Mouse (Mus musculus) mesoderm, embryonic 11.5 days (tissue): ENCODE measurements at regions not wholly inside any gene's neighbourhood (a gene's known extent, or its start where the extent isn't known, plus 50 kb on each side); places are given as distances from the start of the nearest gene placed in this dataset.
A peak's percentile ranks its signal among the peaks of the same experiment; 100 is the strongest.

ENCODE experiments used
- DNase-seq: peaks from one replicate; pipeline ENCODE4 v3.0.0-alpha.2; 2012; ENCODE audit warnings: low read depth, low spot score

GRCm38 (mm10) chr1:55807028-55807427 lies 401.3 kb downstream of the Plcl1 start:
- no peak for DNase-seq

DNA sequence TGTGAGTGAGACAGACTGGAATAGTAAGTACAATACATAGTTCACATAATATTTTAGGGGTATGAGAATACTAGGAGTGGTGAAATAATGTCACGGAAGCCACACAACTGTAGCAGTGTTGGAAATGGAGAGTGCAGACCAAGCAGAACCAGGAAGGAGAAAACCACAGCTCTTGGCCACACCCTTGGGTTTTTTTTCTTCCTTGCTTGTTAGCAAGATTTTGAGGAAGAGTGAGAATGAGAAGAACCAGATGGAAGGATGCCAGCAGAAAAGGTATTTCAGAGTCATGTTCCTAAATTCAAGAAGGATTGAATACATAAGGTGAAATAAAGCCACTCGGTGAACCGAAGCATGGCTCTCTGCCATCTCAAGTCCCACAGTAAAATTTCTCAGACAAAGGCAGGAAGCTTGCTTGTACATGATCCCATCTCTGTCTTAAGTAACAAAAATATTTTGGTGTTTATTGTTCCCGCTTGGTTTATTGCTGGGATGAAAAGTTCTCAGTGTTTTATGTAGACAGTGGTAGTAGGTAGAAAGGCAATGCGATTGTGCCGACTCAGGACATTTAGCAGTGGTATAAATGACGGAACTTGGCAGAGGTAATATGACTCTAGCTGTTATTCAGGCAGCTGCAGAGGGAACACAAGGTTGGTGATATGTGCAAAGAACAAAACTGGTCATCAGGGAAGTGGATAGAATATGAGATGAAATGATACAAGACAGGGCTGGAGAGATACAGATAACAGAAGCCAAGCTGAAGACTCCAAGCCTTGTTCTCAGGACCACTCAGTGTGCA lies 403.2 kb downstream of the Plcl1 start:
- no peak for DNase-seq

GRCm38 (mm10) chr1:55812486-55812885 lies 406.8 kb downstream of the Plcl1 start:
- DNase-seq, result no peak

DNA sequence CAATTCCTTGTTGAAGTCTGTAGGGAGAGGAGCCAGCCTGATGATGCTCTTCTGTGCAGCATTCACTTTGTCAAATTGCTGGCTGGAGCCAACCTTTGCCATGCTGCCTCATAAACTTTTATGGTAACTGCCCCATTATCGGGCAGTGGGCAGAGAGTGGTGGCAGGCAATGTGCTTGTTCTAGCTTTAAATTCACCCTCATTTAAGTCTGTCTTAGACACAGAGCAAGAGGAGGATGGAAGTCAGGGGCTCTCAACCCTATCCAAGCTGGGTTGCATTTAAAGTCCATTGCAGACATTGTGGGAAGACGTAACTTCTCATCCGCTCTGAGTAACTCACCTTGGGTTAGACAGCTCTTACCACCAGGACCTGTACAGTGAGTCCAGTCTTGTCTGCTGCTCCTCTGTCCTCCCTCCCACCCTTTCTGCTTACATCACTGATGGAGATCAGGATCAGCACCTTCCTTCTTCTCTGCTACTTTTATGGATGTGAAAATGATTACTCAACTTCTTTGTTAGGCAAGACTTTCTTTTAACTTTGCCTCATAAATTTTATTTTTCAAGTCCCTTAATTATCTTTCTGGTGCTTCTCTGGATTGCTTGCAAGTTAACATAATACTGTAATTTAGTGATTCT lies 415.3 kb downstream of the Plcl1 start:
- DNase-seq, result no peak

DNA sequence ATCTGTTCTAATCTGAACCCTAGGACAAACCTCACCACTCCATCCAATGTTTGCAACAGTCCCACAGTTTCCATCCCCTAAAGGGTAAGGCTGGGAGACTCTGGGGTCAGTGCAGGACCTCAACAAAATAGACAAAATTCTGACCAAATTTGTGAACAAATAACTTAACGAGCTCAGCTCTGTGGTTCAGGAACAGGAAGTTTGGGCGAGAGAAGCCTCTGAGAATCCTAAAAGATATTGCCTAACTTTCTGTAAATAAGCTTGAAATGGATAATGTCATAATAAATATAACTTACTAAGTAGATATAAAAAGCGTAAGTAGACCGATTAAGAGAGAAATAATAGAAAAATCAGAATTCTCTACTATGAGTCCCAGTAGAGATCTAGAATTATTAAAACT lies 416.9 kb downstream of the Plcl1 start:
- DNase-seq, result no peak

- DNase-seq, result no peak
Observed at GRCm38 (mm10) chr1:55827191-55827590, 421.5 kb downstream of the Plcl1 start.

- DNase-seq, result no peak
Observed at GRCm38 (mm10) chr1:55835281-55835680, 429.6 kb downstream of the Plcl1 start.

- no peak for DNase-seq
Observed at GRCm38 (mm10) chr1:55836750-55837149, 431.0 kb downstream of the Plcl1 start.

DNA sequence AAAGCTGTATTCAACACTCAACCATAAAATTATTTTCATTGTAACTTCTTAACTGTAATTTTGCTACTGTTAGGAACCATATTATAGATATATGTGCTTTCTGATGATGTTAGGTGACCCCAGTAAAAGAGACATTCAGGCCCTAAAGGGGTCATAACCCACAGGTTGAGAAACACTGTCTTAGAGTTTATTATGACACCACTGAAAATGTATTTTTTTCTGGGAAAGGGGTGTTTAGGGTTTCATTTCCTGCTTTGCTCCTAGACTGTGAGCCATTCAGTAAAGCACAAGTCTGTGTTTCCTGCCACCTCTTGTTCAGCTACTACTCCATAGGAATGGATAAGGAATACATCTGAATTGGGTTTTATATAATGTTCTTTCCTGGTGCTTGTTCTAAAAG lies 431.6 kb downstream of the Plcl1 start:
- DNase-seq, result no peak

- DNase-seq, result peak; percentile 71
Observed at GRCm38 (mm10) chr1:55838168-55838567, 432.4 kb downstream of the Plcl1 start.

- DNase-seq, result no peak
Observed at GRCm38 (mm10) chr1:55848806-55849205, 443.1 kb downstream of the Plcl1 start.

GRCm38 (mm10) chr1:55852354-55852753 lies 446.6 kb downstream of the Plcl1 start:
- DNase-seq, result no peak

- no peak for DNase-seq
Observed at GRCm38 (mm10) chr1:55859113-55859512, 453.4 kb downstream of the Plcl1 start.

DNA sequence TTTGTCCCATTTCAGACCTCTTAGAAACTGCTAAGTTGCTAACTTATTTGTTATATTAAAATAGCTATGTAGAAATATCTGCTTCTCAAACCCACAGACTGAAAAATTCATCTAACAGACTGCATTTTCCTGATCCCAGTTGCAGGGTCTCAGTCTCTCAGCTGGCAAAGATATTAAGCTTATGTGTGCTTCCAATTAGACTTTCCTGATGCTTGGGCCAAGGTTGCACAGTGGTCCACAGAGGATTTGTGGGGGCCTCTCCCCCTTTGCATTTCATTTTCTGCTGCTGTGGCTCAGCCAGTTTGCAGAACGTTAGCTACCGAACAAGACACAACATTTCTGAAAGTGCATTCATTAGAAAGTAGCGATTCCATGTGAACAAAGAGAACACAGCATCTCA lies 457.4 kb downstream of the Plcl1 start:
- DNase-seq, result no peak

- DNase-seq, result no peak
Observed at GRCm38 (mm10) chr1:55865274-55865673, 459.6 kb downstream of the Plcl1 start.

DNA sequence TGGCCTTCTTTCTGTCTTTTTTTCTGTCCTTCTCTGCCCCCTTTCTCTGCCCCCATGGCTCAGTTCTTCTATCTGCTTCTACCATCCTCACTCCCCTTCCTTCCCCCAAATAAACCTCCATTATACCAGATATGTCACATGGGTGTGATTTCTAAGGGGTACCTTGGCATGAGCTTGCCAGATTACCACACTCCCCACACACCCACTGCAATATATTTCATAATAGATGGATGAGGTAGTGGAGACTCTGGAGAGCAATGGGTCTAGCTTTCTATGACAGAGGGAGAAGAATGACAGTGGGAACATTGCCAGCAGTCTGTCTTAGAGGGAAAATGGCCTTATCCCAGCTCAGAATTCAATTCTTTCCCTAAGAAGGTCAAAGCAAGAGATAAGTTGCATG lies 461.0 kb downstream of the Plcl1 start:
- DNase-seq, result no peak

DNA sequence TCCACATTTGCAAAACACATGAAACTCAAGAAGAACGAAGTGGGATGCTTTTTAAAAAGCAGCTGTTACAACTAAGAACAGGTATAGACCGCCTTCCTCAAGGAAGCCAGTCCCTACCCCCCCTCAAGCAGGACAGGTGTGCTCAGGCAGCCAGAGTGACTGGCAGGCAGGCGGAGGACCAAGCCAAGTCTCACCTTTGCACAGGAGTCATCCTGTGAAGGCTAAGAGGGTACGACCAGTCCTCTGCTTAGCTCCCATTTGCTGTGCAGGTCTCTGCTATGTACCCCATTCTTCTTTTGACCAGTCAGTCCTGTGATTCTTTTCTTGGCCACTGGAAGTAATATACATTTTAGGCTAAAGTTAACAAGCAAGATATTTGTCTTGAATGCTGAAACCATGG lies 467.9 kb downstream of the Plcl1 start:
- DNase-seq, result no peak

DNA sequence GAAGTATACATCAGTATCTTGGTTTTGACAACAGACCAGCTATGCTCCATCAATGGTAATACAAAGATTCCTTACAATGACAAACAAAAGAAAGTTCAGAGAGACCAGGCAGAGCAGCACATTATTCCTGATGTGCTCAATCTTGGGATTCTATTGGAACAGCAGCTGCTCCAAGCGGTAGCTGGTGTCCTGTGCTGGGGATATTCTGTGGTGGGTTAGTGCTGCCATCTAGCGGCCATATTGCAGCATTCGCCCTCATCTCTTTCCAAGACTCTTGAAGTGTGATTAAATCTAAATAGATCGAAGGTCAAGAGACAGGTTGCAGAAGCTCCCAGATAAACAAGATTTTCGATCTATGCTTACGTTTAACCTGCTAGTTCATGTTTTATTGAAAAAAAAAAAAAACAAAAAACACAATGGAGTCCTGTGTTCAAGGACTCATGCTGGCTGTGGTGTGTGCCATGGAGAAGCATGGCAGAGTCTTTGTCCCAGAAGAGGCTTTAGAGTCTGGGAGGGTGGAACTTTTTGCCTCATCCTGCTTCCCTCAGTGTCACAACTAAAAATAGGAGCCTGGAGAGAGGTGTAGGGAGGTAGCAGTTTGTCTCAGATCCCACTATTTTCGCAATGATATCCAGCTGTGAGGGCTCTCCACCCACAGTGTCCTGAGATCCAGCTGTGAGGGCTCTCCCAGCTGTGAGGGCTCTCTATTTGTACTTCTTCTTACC lies 468.6 kb downstream of the Plcl1 start:
- DNase-seq, result peak; percentile 88

- no peak for DNase-seq
Observed at GRCm38 (mm10) chr1:55874868-55875144, 469.1 kb downstream of the Plcl1 start.

DNA sequence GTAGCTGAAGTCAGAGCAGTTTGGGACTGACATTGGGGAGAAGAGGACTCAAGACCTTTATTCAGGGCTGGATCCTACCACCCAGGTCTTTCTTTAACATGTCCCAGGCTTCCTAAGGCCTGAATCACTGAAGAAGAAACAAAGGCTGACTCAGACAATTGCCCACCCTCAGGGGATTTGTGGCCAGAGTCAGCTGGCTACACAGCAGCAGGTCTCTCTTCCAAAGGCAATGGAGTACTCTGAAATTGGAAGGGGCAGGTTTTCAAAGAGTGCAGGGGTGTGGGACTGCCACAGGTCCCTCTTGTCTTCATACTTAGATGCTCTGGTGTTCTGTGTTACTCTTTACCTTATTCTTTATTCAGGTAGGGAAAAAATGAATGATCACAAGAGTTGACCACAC lies 478.9 kb downstream of the Plcl1 start:
- DNase-seq, result no peak

- peak; percentile 60 for DNase-seq
Observed at GRCm38 (mm10) chr1:55886383-55887070, 480.8 kb downstream of the Plcl1 start.

- no peak for DNase-seq
Observed at GRCm38 (mm10) chr1:55887386-55887785, 481.7 kb downstream of the Plcl1 start.
